Mouse (Mus musculus) intestine, embryonic 15.5 days (tissue): ENCODE results near the gene Olfr809. TPM values are rescaled to one million over a fixed set of nuclear protein-coding genes. Genes with fewer than 3 reads are reported as not detected.

Experiments used
- ATAC-seq: fragments of 200-750 bp; cut with Nextera tagmentation; 2 replicates; pipeline ENCODE4 v1.8.0; 2017; ENCODE audit warnings: moderate TSS enrichment, moderate library complexity
- H3K27ac ChIP-seq: fragments of 300-500 bp; sonication (generic); 2 replicates; pipeline ENCODE4 v1.5.1; 2015; ENCODE audit warnings: mild to moderate bottlenecking, inconsistent platforms
- H3K27me3 ChIP-seq: fragments of 300-500 bp; sonication (generic); replicated peaks from 2 replicates; pipeline ENCODE4 v1.6.1; 2015; ENCODE audit warnings: inconsistent platforms
- H3K36me3 ChIP-seq: fragments of 300-500 bp; sonication (generic); 2 replicates; pipeline ENCODE4 v1.6.1; 2015; ENCODE audit warnings: inconsistent platforms
- H3K4me1 ChIP-seq: fragments of 300-500 bp; sonication (generic); replicated peaks from 2 replicates; pipeline ENCODE4 v1.6.1; 2015; ENCODE audit warnings: inconsistent platforms
- H3K4me2 ChIP-seq: fragments of 300-500 bp; sonication (generic); replicated peaks from 2 replicates; pipeline ENCODE4 v1.6.1; 2015; ENCODE audit warnings: mild to moderate bottlenecking, inconsistent platforms
- H3K4me3 ChIP-seq: fragments of 300-500 bp; sonication (generic); replicated peaks from 2 replicates; pipeline ENCODE4 v1.5.1; 2015; ENCODE audit warnings: inconsistent platforms
- H3K9ac ChIP-seq: fragments of 300-500 bp; sonication (generic); 2 replicates; pipeline ENCODE4 v1.6.1; 2015; ENCODE audit warnings: inconsistent platforms
- H3K9me3 ChIP-seq: fragments of 300-500 bp; sonication (generic); 2 replicates; pipeline ENCODE4 v1.6.1; 2016; ENCODE audit warnings: inconsistent platforms
- WGBS: fragments of 180-500 bp; shearing (Covaris S2); methylation state at CpG from one replicate; pipeline ENCODE4 v1.1.7; 2015; 5-methylcytosine and 5-hydroxymethylcytosine counted together
- polyA plus RNA-seq: library from polyadenylated mRNA; unstranded; fragments of >200 nt; fragmentation: Nextera tagmentation; extraction: Ambion mirVana; gene quantifications from 2 replicates; pipeline ENCODE4 v1.2.1, GENCODE M21; 2015

The Olfr809 gene
- polyA plus RNA-seq, result not detected in 2 replicates

DNA sequence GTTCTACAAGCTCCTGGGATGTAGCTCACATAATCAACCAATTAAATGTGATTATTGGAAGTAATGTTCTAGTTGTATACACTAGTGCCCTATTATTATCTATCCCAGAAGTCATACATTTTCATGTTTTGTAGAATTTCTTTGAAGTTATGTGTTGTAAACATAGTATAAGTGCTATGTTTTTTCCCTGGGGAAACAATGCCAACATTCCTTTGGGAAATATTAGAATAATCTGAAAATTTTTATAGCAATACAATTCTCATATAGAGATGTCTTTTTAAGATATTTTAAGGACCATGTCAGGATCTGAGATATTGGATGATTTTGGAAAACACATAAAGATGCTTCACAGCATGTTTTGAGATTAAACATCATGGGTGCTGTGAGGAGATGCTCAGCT lies at the start of gene Olfr809:
Gene Olfr809 (plus strand): TSS at position 301 of the 400 bp plus-strand sequence.
- Histone ChIP-seq H3K9me3 (no peaks in the 10 kb centered on the region), H3K36me3 (no peaks in the 10 kb centered on the region), H3K9ac (no peak within 1 kb of the TSS), H3K27me3 (no peaks in the 10 kb centered on the region), H3K4me3 (no peak within 1 kb of the TSS), H3K4me2 (no peak within 1 kb of the TSS), H3K4me1 (no peaks in the 10 kb centered on the region), H3K27ac (no peak within 1 kb of the TSS)
- ATAC-seq, result no peak

DNA sequence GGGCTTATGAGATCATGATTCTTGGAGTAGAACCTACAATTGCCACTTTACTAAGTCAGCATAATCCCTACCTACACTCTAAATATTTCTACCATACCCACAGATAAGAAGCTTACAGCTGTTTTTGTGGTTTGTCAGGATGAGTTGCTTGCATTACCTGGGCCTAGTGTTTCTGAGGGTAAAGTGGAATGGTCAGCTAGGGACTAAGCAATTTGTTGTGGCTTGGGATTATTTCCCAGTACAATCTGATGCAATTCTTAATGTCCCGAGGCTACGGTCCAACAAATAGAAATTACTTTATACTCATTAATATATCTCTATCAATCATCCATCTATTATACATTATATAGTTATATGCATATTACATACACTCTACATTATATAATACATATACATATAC lies 45.2 kb upstream of the Olfr809 start, which contains the start of gene Olfr805:
Gene Olfr805 (minus strand): TSS at position 101 of the 400 bp plus-strand sequence.
- Histone ChIP-seq H3K9ac (no peak within 1 kb of the TSS), H3K4me2 (no peak within 1 kb of the TSS), H3K4me1 (no peaks in the 10 kb centered on the region), H3K27ac (no peak within 1 kb of the TSS), H3K9me3 (no peaks in the 10 kb centered on the region), H3K4me3 (no peak within 1 kb of the TSS), H3K27me3 (no peaks in the 10 kb centered on the region), H3K36me3 (no peaks in the 10 kb centered on the region)
- ATAC-seq, result no peak
- 96% methylated on average over 2 of the region's 2 CpGs for WGBS

DNA sequence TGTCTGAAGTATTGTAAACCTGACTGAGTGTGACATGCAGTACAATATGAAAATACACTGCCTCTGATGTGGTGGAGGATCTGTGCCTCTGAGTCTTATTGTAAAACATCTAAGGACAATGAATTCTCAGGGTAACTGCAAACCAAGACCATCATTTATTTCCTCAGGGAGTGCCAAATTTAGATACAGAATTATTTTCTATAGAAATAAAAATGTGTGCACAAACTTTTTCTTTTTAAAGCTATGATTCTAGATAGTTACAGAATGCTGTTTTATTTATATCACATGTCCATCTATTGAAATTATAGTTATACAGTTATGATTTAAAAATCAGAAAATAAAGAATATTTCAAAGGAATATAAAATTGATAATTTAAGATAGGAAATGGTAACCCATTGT lies 32.6 kb upstream of the Olfr809 start, which contains the start of gene Olfr806:
Gene Olfr806 (minus strand): TSS at position 101 of the 400 bp plus-strand sequence.
- H3K4me1 ChIP-seq, result no peaks in the 10 kb centered on the region
- no peaks in the 10 kb centered on the region for H3K27me3 ChIP-seq
- no peak within 1 kb of the TSS for H3K4me3 ChIP-seq
- H3K9me3 ChIP-seq, result no peaks in the 10 kb centered on the region
- H3K9ac ChIP-seq, result no peak within 1 kb of the TSS
- ATAC-seq, result no peak
- H3K4me2 ChIP-seq, result no peak within 1 kb of the TSS
- no peak within 1 kb of the TSS for H3K27ac ChIP-seq
- H3K36me3 ChIP-seq, result no peaks in the 10 kb centered on the region

DNA sequence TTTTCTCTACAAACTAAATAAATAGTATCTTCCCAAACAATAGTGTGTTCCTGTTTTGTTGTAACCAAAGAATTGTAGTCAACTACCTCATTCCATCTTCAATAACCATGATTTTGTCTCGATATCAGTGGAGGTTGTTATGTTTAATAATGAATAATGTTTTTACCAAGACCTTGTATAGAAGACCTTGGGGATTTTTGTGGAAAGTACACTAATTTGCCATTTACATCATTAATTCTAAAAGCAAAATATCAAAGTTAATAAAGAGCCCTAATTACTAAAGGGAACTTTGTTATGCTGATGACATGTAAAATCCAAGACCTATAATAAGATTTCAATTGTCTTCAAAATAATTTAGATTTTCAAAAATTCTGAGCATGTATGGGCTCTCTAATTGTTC lies 16.7 kb upstream of the Olfr809 start, which contains the start of gene Olfr807:
Gene Olfr807 (minus strand): TSS at position 101 of the 400 bp plus-strand sequence.
- no peaks in the 10 kb centered on the region for H3K4me1 ChIP-seq
- H3K4me3 ChIP-seq, result no peak within 1 kb of the TSS
- H3K9ac ChIP-seq, result no peak within 1 kb of the TSS
- no peaks in the 10 kb centered on the region for H3K9me3 ChIP-seq
- 92% methylated on average over 1 of the region's 1 CpGs for WGBS
- ATAC-seq, result no peak
- no peak within 1 kb of the TSS for H3K4me2 ChIP-seq
- no peaks in the 10 kb centered on the region for H3K27me3 ChIP-seq
- H3K36me3 ChIP-seq, result no peaks in the 10 kb centered on the region
- H3K27ac ChIP-seq, result no peak within 1 kb of the TSS

DNA sequence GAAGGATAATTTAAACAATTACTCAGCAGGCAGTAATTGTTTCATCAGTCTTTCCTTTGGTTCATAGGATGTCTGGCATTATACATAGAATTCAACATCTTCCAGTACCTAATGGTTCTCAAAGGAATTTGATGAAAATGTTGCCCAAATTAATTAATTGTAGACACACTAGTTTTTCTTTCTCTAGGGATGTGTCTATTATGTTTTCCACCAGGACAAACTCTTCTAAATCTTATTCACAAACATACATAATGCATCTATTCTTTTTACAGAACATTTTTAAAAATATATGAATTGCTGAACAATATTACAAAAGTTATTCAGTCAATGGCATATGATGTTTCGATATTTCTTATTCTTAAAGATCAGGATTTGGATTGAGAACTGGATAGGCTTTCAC lies 9.3 kb upstream of the Olfr809 start, which contains the start of gene Olfr808:
Gene Olfr808 (plus strand): TSS at position 301 of the 400 bp plus-strand sequence.
- no peak for ATAC-seq
- Histone ChIP-seq H3K9ac (no peak within 1 kb of the TSS), H3K4me1 (no peaks in the 10 kb centered on the region), H3K4me2 (no peak within 1 kb of the TSS), H3K27ac (no peak within 1 kb of the TSS), H3K4me3 (no peak within 1 kb of the TSS), H3K9me3 (no peaks in the 10 kb centered on the region), H3K27me3 (no peaks in the 10 kb centered on the region), H3K36me3 (no peaks in the 10 kb centered on the region)
- 96% methylated on average over 1 of the region's 1 CpGs for WGBS

DNA sequence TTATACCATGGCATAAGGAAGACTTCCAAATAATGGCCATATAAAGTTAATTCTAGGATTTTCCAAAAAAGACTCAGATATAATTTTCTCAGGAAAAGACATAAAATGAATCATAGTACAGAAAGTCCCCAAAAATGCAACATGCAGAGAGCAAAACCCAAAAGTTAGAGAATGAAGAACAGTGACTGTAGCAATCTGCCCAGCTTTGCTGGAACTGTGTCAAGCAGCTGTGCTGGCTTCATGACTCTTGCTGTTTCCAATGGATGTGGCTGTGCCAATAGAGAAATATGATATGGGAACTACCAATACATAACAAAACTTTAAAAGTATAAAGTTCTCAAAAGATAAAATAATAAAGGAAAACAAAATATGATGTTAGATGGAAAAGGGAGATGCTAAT lies 3.7 kb downstream of the Olfr809 start:
- no peaks in the 10 kb centered on the region for H3K36me3 ChIP-seq
- H3K9ac ChIP-seq, result no peak overlapping the region
- no peak overlapping the region for H3K27ac ChIP-seq
- no peak overlapping the region for H3K4me3 ChIP-seq
- no peaks in the 10 kb centered on the region for H3K9me3 ChIP-seq
- no peak for ATAC-seq
- H3K4me1 ChIP-seq, result no peaks in the 10 kb centered on the region
- H3K27me3 ChIP-seq, result no peaks in the 10 kb centered on the region
- H3K4me2 ChIP-seq, result no peak overlapping the region

DNA sequence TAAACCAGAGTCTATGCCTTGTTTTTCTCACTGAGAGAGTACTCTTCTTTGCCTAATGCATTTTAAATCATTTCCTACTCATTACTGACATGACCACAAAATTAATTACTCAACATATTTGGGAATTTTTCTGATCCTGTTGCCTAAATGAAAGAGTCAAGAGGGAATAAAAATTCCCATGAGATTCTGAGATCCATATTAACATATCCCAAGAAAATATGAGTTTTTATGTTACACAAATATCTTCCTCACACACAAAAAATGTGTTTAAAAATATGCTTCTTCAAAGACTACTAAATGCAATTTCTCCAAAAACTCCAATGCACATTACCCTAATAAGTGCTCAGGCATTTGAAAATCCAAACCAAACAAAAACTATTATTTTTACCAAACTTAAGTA lies 20.4 kb downstream of the Olfr809 start, which contains the start of gene Olfr810:
Gene Olfr810 (minus strand): TSS at position 101 of the 400 bp plus-strand sequence.
- H3K9ac ChIP-seq, result no peak within 1 kb of the TSS
- H3K9me3 ChIP-seq, result no peaks in the 10 kb centered on the region
- H3K4me3 ChIP-seq, result no peak within 1 kb of the TSS
- H3K27me3 ChIP-seq, result no peaks in the 10 kb centered on the region
- no peaks in the 10 kb centered on the region for H3K36me3 ChIP-seq
- H3K4me2 ChIP-seq, result no peak within 1 kb of the TSS
- ATAC-seq, result no peak
- H3K27ac ChIP-seq, result no peak within 1 kb of the TSS
- H3K4me1 ChIP-seq, result no peaks in the 10 kb centered on the region

DNA sequence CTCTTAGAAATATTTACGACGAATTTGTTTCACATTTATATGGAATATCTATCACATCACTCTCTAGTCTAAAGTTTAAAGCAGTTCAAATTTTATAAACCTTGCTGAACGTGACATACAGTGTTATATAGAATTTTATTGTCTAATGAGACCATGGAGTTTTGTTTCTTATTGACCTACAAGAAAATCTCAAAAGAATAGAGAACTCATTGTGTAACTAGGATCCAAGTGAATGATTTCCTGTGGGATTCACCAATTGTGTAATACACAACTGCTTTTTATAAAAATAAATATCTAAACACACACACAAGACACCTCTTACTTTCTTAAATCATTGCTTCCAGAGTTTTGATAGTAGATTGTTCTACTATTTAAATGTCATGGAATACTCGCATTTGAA lies 29.9 kb downstream of the Olfr809 start, which contains the start of gene Olfr811:
Gene Olfr811 (minus strand): TSS at position 101 of the 400 bp plus-strand sequence.
- H3K27me3 ChIP-seq, result no peaks in the 10 kb centered on the region
- no peaks in the 10 kb centered on the region for H3K9me3 ChIP-seq
- no peak within 1 kb of the TSS for H3K4me2 ChIP-seq
- ATAC-seq, result no peak
- no peaks in the 10 kb centered on the region for H3K36me3 ChIP-seq
- 82% methylated on average over 4 of the region's 4 CpGs for WGBS
- no peak within 1 kb of the TSS for H3K9ac ChIP-seq
- H3K4me3 ChIP-seq, result no peak within 1 kb of the TSS
- H3K27ac ChIP-seq, result no peak within 1 kb of the TSS
- H3K4me1 ChIP-seq, result no peaks in the 10 kb centered on the region

Other genes starting within 250 kb of the Olfr809 start
- gene Olfr792, start 235.5 kb upstream of the Olfr809 start, polyA plus RNA-seq, result not detected in 2 replicates
- not detected in 2 replicates for gene Olfr794, start 207.0 kb upstream of the Olfr809 start, polyA plus RNA-seq
- not detected in 2 replicates for gene Olfr796, start 162.1 kb upstream of the Olfr809 start, polyA plus RNA-seq
- not detected in 2 replicates for gene Olfr798, start 146.7 kb upstream of the Olfr809 start, polyA plus RNA-seq
- gene Olfr799, start 137.2 kb upstream of the Olfr809 start, polyA plus RNA-seq, result not detected in 2 replicates
- gene Olfr800, start 116.9 kb upstream of the Olfr809 start, polyA plus RNA-seq, result not detected in 2 replicates
- not detected in 2 replicates for gene Olfr801, start 100.8 kb upstream of the Olfr809 start, polyA plus RNA-seq
- not detected in 2 replicates for gene Olfr802, start 86.5 kb upstream of the Olfr809 start, polyA plus RNA-seq
- gene Olfr803, start 80.4 kb upstream of the Olfr809 start, polyA plus RNA-seq, result not detected in 2 replicates
- gene Olfr804, start 71.4 kb upstream of the Olfr809 start, polyA plus RNA-seq, result not detected in 2 replicates
- not detected in 2 replicates for gene Olfr805, start 45.3 kb upstream of the Olfr809 start, polyA plus RNA-seq
- gene Olfr806, start 32.7 kb upstream of the Olfr809 start, polyA plus RNA-seq, result not detected in 2 replicates
- not detected in 2 replicates for gene Olfr807, start 16.8 kb upstream of the Olfr809 start, polyA plus RNA-seq
- gene Olfr808, start 9.2 kb upstream of the Olfr809 start, polyA plus RNA-seq, result not detected in 2 replicates
- not detected in 2 replicates for gene Olfr810, start 20.3 kb downstream of the Olfr809 start, polyA plus RNA-seq
- not detected in 2 replicates for gene Olfr811, start 29.8 kb downstream of the Olfr809 start, polyA plus RNA-seq
- not detected in 2 replicates for gene Olfr812, start 71.5 kb downstream of the Olfr809 start, polyA plus RNA-seq
- not detected in 2 replicates for gene Olfr813, start 80.7 kb downstream of the Olfr809 start, polyA plus RNA-seq
- gene Olfr814, start 105.2 kb downstream of the Olfr809 start, polyA plus RNA-seq, result not detected in 2 replicates
- not detected in 2 replicates for gene Olfr815, start 131.2 kb downstream of the Olfr809 start, polyA plus RNA-seq
- gene Olfr816, start 141.0 kb downstream of the Olfr809 start, polyA plus RNA-seq, result not detected in 2 replicates
- not detected in 2 replicates for gene Olfr818, start 174.5 kb downstream of the Olfr809 start, polyA plus RNA-seq
- gene Olfr819, start 192.6 kb downstream of the Olfr809 start, polyA plus RNA-seq, result not detected in 2 replicates
- gene Olfr247, start 201.5 kb downstream of the Olfr809 start, polyA plus RNA-seq, result not detected in 2 replicates
- gene Gm10310, start 210.4 kb downstream of the Olfr809 start, polyA plus RNA-seq, result not detected in 2 replicates
- gene Olfr820, start 238.0 kb downstream of the Olfr809 start, polyA plus RNA-seq, result not detected in 2 replicates